Mouse (Mus musculus) embryonic facial prominence, embryonic 10.5 days (tissue): Measurements from ENCODE around the gene Ropn1l. TPM values are rescaled to one million over a fixed set of nuclear protein-coding genes. Genes with fewer than 3 reads are reported as not detected.
A peak's percentile ranks its signal among the peaks of the same experiment; 100 is the strongest.

Experiments used
- DNase-seq: peaks from one replicate; pipeline ENCODE4 v3.0.0-alpha.2; 2017; ENCODE audit warnings: low spot score
- H3K27ac ChIP-seq: fragments of 300-500 bp; sonication (generic); replicated peaks from 2 replicates; pipeline ENCODE4 v1.5.1; 2016; ENCODE audit warnings: mild to moderate bottlenecking
- H3K27me3 ChIP-seq: fragments of 300-500 bp; sonication (generic); replicated peaks from 2 replicates; pipeline ENCODE4 v1.6.1; 2016; ENCODE audit warnings: low read depth, mild to moderate bottlenecking; ENCODE audit not compliant: poor library complexity, severe bottlenecking
- H3K36me3 ChIP-seq: fragments of 300-500 bp; sonication (generic); replicated peaks from 2 replicates; pipeline ENCODE4 v1.6.1; 2016; ENCODE audit warnings: mild to moderate bottlenecking, moderate library complexity
- H3K4me1 ChIP-seq: fragments of 300-500 bp; sonication (generic); 2 replicates; pipeline ENCODE4 v1.6.1; 2016
- H3K4me3 ChIP-seq: fragments of 300-500 bp; sonication (generic); 2 replicates; pipeline ENCODE4 v1.5.1; 2016; ENCODE audit warnings: mild to moderate bottlenecking, moderate library complexity
- H3K9me3 ChIP-seq: fragments of 300-500 bp; sonication (generic); 2 replicates; pipeline ENCODE4 v1.6.1; 2016; ENCODE audit warnings: mild to moderate bottlenecking
- WGBS: fragments of 180-500 bp; shearing (Covaris S2); methylation state at CpG from one replicate; pipeline ENCODE4 v1.1.7; 2016; 5-methylcytosine and 5-hydroxymethylcytosine counted together
- polyA plus RNA-seq: library from polyadenylated mRNA; unstranded; fragments of >200 nt; fragmentation: Nextera tagmentation; extraction: Ambion mirVana; gene quantifications from 2 replicates; pipeline ENCODE4 v1.2.1, GENCODE M21; 2016

The Ropn1l gene
- polyA plus RNA-seq, 1 experiment from 2014 or later: 3.8 TPM

DNA sequence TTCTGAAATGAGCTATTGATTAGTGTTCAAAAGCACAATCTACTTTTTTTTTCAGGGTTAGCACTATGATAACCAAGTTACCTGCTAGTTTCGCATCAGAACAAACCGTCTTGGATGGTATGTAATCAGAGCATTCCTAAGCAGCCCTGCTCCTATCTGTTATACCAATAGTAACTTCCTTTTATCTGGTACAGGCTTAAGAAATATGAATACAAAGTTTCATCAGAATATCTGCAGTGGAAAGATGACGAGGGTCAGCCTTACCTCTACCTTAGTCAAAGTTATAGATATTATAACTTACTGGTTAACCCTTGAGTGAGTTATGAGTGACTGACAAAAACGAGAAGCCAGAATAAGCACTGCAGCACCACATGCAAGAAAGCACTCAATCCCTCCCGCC, 12.8 kb upstream of the Ropn1l start:
- H3K4me1 ChIP-seq: no peaks in the 10 kb centered on the region
- H3K36me3 ChIP-seq: peaks cover 95% of the 10 kb centered on the region
- 94% methylated on average over 5 of the region's 5 CpGs for WGBS
- no peak for DNase-seq
- no peaks in the 10 kb centered on the region for H3K9me3 ChIP-seq
- H3K4me3 ChIP-seq: no peak overlapping the region
- no peaks in the 10 kb centered on the region for H3K27me3 ChIP-seq
- H3K27ac ChIP-seq: no peak overlapping the region

- no peaks in the 10 kb centered on the region for H3K9me3 ChIP-seq
- H3K4me1 ChIP-seq: no peaks in the 10 kb centered on the region
- no peak for DNase-seq
- no peaks in the 10 kb centered on the region for H3K27me3 ChIP-seq
- H3K36me3 ChIP-seq: peaks cover 95% of the 10 kb centered on the region
- no peak overlapping the region for H3K27ac ChIP-seq
- H3K4me3 ChIP-seq: no peak overlapping the region
- WGBS: 97% methylated on average over 2 of the region's 2 CpGs
These were observed 12.3 kb upstream of the Ropn1l start for GRCm38 (mm10) chr15:31465806-31466205.

DNA sequence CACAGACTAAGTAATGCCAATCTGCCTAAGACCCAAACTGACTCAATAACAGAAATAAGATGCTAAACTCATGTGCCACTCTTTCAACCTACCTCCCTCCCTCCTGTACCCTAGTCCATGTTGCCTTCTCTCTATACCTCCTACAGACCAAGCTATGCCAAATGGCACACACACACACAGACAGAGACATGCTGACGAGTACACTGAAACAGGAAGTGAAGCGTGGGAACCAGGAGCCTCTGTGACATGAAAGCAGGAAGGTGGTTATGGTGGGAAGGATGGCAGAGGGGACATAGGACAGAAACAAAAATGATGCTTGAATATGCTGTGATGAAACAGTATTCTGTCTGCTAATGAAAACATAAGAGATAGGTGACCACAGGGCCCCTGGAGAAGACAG, 7.0 kb upstream of the Ropn1l start:
- Histone ChIP-seq H3K4me1 (no peaks in the 10 kb centered on the region), H3K36me3 (peaks cover 89% of the 10 kb centered on the region), H3K27me3 (no peaks in the 10 kb centered on the region), H3K4me3 (no peak overlapping the region), H3K9me3 (no peaks in the 10 kb centered on the region), H3K27ac (no peak overlapping the region)
- DNase-seq: no peak
- 94% methylated on average over 2 of the region's 2 CpGs for WGBS

- WGBS: 89% methylated on average over 7 of the region's 7 CpGs
- no peak overlapping the region for H3K27ac ChIP-seq
- H3K9me3 ChIP-seq: no peaks in the 10 kb centered on the region
- H3K4me3 ChIP-seq: no peak overlapping the region
- H3K27me3 ChIP-seq: no peaks in the 10 kb centered on the region
- peaks cover 4% of the 10 kb centered on the region; the same call in 1 of the 2 replicates for H3K4me1 ChIP-seq
- DNase-seq: no peak
- H3K36me3 ChIP-seq: peaks cover 71% of the 10 kb centered on the region
These were observed 4.5 kb upstream of the Ropn1l start for GRCm38 (mm10) chr15:31458081-31458480.

- 96% methylated on average over 5 of the region's 5 CpGs for WGBS
- Histone ChIP-seq H3K4me1 (peaks cover 16% of the 10 kb centered on the region), H3K36me3 (peaks cover 54% of the 10 kb centered on the region), H3K27me3 (no peaks in the 10 kb centered on the region), H3K27ac (no peak overlapping the region), H3K4me3 (no peak overlapping the region), H3K9me3 (no peaks in the 10 kb centered on the region)
- no peak for DNase-seq
These were observed 2.8 kb upstream of the Ropn1l start for GRCm38 (mm10) chr15:31456381-31456780.

GRCm38 (mm10) chr15:31454861-31455295, 1.3 kb upstream of the Ropn1l start:
- H3K27ac ChIP-seq: no peak overlapping the region
- DNase-seq: no peak
- H3K9me3 ChIP-seq: no peaks in the 10 kb centered on the region
- H3K4me3 ChIP-seq: no peak overlapping the region
- no peaks in the 10 kb centered on the region for H3K27me3 ChIP-seq
- peaks cover 39% of the 10 kb centered on the region for H3K36me3 ChIP-seq
- 79% methylated on average over 7 of the region's 7 CpGs for WGBS
- H3K4me1 ChIP-seq: peaks cover 21% of the 10 kb centered on the region

DNA sequence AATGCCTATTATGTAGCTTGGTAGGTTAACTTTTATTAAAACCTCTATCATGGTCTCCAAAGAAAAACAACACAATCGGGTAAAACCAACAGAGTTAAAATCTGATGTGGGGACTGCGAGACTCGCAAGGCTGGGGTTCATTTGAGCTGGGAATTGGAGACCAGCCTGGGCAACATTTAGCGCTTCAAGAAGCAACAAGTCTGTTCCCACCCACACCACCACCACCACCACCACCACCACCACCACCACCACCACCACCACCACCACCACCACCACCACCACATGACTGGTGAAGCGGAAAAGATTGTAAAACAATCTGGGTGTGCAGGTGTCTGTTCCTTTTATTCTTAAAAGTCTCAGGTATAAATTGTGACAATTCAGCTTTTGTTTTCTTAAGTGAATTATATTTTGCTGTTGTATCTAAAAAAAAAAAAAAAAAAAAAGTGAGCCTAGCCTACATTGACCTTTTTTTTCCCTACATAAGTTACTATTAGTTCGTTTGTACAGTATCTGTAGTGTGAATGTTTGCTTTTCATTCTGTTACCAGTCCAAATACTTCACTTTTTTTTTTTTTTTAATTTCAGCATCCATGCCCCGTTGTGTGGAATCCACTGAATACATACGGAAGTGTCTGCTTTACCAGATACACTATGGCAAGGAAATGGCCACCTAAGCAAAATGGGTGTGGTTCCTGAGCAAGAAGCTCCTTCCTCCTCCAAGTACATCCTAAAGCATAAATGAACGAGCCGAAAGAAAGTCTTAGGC, 741 bp upstream of the Ropn1l start:
- peak overlapping the region; percentile 89 for H3K27ac ChIP-seq
- H3K36me3 ChIP-seq: peaks cover 33% of the 10 kb centered on the region
- H3K27me3 ChIP-seq: no peaks in the 10 kb centered on the region
- H3K4me3 ChIP-seq: peak overlapping the region; percentile 71
- H3K4me1 ChIP-seq: peaks cover 21% of the 10 kb centered on the region
- no peak for DNase-seq
- 55% methylated on average over 10 of the region's 10 CpGs for WGBS
- no peaks in the 10 kb centered on the region for H3K9me3 ChIP-seq

GRCm38 (mm10) chr15:31452336-31453097, 1.0 kb downstream of the Ropn1l start:
- Histone ChIP-seq H3K4me3 (peak overlapping the region; percentile 71), H3K36me3 (peaks cover 15% of the 10 kb centered on the region), H3K27me3 (no peaks in the 10 kb centered on the region), H3K27ac (peak overlapping the region; percentile 89), H3K9me3 (no peaks in the 10 kb centered on the region), H3K4me1 (peaks cover 21% of the 10 kb centered on the region)
- 57% methylated on average over 18 of the region's 18 CpGs for WGBS
- DNase-seq: no peak

- Histone ChIP-seq H3K27ac (no peak overlapping the region), H3K4me1 (peaks cover 25% of the 10 kb centered on the region), H3K4me3 (no peak overlapping the region), H3K9me3 (no peaks in the 10 kb centered on the region), H3K36me3 (0 out of 2 replicates have a peak, but pooled peaks cover 1% of the 10 kb centered on the region), H3K27me3 (no peaks in the 10 kb centered on the region)
- 11% methylated on average over 2 of the region's 2 CpGs for WGBS
- DNase-seq: no peak
These were observed 3.8 kb downstream of the Ropn1l start for GRCm38 (mm10) chr15:31449772-31450171.

- DNase-seq: peak; percentile 32
- Histone ChIP-seq H3K36me3 (no peaks in the 10 kb centered on the region), H3K4me1 (peaks cover 11% of the 10 kb centered on the region), H3K9me3 (no peaks in the 10 kb centered on the region), H3K4me3 (no peak overlapping the region), H3K27ac (no peak overlapping the region), H3K27me3 (no peaks in the 10 kb centered on the region)
- 57% methylated on average over 7 of the region's 7 CpGs for WGBS
These were observed 6.4 kb downstream of the Ropn1l start for GRCm38 (mm10) chr15:31447121-31447520.

DNA sequence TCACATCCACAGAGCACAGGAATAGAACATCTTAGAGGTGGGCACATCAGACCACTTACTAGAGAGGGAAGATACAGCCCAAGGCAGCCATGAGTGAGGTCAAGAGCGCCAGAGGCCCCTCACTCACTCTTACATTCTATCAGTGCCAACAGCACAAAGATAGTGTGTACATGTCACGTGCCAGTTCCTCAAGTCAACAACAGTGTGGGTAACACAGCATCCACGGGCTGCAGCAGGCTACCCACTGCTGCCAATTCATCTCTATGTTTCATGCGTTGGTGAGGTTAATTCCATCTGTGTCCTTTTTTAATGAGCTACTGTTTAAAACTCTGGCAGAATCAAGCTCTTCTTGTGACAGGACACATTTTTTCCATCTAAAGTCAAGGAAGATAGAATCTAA, 10.8 kb downstream of the Ropn1l start:
- Histone ChIP-seq H3K27ac (no peak overlapping the region), H3K36me3 (no peaks in the 10 kb centered on the region), H3K27me3 (no peaks in the 10 kb centered on the region), H3K4me3 (no peak overlapping the region), H3K4me1 (0 out of 2 replicates have a peak, but pooled peaks cover 3% of the 10 kb centered on the region), H3K9me3 (no peaks in the 10 kb centered on the region)
- no peak for DNase-seq
- 87% methylated on average over 4 of the region's 4 CpGs for WGBS

DNA sequence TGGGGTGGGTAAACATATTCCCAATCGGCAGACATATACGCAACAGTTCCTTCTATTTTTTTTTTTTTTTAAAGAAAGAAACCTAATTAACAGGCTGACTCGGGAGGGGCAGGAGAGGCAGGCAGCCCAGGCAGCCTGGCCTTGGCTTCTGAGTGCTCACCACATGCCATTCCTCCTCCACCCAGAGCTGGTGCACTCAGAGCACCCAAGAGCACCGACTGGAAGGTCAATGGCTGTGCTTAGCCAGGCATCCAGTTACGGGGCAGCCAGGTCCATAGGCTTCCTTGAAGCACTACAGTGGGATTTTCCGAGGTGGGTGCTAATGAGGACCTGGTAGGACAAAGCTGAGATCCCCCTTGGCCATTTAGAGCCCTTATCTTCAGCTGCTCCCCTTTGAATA, 11.5 kb downstream of the Ropn1l start:
- H3K4me3 ChIP-seq: no peak overlapping the region
- WGBS: 83% methylated on average over 6 of the region's 6 CpGs
- H3K9me3 ChIP-seq: no peaks in the 10 kb centered on the region
- H3K36me3 ChIP-seq: no peaks in the 10 kb centered on the region
- no peaks in the 10 kb centered on the region for H3K27me3 ChIP-seq
- H3K27ac ChIP-seq: no peak overlapping the region
- DNase-seq: no peak
- H3K4me1 ChIP-seq: 0 out of 2 replicates have a peak, but pooled peaks cover 1% of the 10 kb centered on the region

GRCm38 (mm10) chr15:31436811-31437210, 16.7 kb downstream of the Ropn1l start:
- H3K4me1 ChIP-seq: no peaks in the 10 kb centered on the region
- H3K36me3 ChIP-seq: no peaks in the 10 kb centered on the region
- no peaks in the 10 kb centered on the region for H3K9me3 ChIP-seq
- no peak overlapping the region for H3K27ac ChIP-seq
- H3K4me3 ChIP-seq: no peak overlapping the region
- 82% methylated on average over 2 of the region's 2 CpGs for WGBS
- DNase-seq: no peak
- H3K27me3 ChIP-seq: no peaks in the 10 kb centered on the region
